Mouse (Mus musculus): Measurements from ENCODE around the gene Gm10959.

GRCm38 (mm10) chr3:122871596-122871995 is 47.6 kb downstream of the Gm10959 start:
- TF ChIP-seq CTCF (IDR thresholded peaks at IDR 0.05; ENCODE audit: borderline replicate concordance, insufficient read depth, low read depth, low read length): no peak
- TF ChIP-seq POLR2A (IDR thresholded peaks at IDR 0.05; ENCODE audit: borderline replicate concordance, insufficient read depth, low read length): no peak
